Mouse (Mus musculus) kidney, postnatal 4 days (tissue): ENCODE data around the gene Gtf2e1.

Experiments used
- DNase-seq, 2 experiments: peaks; one replicate each; pipeline ENCODE4 v3.0.0; 2021; ENCODE audit warnings: mixed read lengths in 2 of 2

The Gtf2e1 gene

DNA sequence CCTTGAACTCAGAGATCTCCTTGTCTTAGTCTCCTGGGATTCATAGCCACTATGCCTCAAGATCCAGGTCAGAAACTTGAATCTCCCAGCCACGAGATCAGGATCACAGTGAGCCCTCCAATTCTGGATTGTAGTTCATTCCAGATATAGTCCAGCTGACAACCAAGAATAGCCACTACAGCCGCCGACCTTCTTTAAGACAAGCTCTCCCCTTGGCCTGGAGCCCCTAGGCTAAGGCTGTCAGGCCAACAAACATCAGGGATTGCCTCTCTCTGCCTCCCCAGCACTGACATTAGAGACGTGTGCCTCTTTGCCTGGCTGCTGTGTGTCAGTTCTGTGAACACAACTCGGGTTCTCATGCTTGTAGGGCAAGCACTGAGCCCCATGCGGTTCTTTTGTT, 1.2 kb upstream of the Gtf2e1 start:
- DNase-seq = no peak

DNA sequence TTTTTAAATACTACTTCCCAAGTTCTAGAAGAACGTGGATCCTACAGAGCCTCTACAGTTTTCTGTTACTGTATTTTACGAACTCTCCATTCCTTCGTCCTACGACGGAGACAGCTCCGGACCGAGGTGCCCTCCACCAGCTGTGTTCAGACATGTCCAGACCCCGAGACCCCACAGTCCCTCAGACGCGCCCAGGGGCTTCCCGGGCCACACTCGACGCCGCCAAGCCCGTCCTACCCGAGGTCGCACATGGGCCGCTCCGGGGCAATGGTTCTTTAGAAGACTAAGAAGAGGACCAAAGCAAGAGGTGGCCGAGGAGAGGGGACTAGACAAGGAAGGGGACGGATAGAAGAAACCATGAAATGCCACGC, 364 bp downstream of the Gtf2e1 start:
- DNase-seq = no peak

DNA sequence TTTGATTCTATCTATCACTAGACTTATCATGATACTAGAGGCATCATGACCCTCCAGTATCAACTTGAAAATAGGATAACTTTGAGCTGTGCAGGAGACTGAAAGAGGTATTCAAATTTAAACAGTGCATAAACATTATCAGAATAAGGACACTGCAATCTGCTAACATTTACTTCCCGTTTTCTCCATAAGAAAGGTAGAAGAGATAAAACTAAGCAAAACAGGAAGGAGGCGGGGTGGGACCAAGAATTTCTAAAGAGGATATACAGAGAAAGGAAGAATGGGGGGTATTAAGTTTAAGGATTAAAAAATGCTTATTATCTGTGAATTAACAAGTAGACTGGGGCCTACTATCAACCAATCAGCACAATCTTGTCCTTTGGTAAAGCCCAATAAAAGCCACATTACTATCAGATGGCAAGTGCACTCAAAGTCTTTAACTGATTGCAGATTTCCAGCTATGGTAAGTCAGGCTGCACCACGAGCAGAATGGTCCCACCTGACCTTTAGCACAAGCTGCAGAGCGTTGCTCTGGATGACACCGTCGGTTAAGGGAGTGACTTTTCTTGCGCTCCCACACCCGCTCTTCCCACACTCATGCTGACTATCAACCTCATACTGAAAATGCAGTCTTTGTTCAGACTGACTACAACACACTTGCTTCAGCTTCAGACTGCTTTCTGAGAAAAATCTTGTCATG, 6.1 kb downstream of the Gtf2e1 start:
- no peak for DNase-seq

DNA sequence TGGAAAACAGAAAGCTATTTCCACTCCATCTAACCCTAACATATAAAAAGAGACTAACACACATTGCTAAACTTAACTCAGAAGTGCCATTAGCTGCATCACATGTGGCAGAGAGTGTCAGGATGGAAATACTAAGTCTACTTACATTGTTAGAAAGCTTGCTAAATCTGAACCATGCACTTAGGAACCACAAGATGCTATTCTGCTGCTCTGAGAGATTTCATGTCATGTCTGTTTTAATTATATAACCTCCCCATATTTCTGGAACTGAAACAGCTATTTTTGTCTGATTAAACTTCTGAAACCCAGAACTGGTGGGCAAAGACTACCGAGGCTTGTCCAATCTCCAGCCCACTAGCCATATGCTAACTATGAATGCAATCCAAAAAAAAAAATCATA, 7.5 kb downstream of the Gtf2e1 start:
- DNase-seq = no peak

DNA sequence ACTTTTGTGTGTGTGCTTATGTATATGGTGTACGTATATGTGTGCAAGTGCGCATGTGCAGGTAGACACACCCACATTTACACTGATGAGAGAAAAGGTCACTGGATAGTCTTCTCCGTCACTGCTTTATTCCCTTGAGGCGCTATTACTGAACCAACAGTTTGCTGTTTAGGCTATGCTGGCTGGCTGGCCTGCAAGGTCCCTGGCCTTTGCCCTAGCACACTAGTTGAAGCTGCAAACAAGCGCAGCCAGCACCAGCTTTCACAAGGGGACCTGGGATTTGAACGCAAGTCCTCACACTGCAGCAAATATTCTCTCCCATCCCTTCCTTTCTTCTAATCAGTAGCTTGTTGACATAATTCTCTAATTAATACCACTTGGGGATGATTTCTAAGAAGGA, 9.4 kb downstream of the Gtf2e1 start:
- DNase-seq = no peak

DNA sequence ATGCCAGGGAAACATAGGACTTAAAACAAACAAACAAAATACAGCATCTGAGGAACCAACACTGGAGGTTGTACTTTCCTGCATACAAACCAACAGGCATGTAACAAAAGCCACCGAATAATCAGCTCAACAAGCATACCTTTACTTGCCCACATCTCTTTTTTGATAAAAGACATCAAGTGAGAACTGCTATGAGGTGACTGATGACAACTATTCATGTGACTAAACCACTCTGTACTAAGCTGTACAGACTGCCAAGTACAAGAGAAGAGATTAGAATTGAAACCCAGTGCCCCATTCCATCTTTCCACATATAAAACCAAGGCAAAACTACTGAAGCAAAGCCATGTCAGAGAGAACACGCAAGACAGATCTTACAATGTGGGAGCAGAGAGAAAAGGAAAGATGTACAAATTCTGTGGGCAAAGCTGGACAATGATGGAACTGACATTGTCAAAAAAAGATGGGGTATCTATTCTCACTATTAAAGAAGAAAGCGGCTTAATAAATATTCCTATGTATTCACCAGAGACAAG, 12.8 kb downstream of the Gtf2e1 start:
- no peak for DNase-seq

DNA sequence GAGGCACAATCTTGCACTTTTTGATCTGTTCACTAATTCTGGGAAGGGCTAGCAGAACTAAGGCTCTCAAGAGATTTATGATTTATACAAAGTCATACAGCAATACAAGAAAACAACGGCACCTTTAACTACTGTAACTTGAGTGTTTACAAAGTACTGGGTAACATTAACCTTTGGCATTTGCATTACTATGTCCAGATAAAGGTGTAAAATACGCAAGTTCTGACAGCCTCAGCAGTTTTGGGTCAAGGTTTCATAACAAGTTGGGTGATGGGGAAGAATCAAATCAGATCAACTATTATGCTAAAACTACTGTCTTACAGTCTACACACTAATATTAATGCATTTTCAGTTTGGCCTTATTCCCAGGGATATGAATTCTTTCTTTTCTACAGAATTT, 14.5 kb downstream of the Gtf2e1 start:
- no peak for DNase-seq

DNA sequence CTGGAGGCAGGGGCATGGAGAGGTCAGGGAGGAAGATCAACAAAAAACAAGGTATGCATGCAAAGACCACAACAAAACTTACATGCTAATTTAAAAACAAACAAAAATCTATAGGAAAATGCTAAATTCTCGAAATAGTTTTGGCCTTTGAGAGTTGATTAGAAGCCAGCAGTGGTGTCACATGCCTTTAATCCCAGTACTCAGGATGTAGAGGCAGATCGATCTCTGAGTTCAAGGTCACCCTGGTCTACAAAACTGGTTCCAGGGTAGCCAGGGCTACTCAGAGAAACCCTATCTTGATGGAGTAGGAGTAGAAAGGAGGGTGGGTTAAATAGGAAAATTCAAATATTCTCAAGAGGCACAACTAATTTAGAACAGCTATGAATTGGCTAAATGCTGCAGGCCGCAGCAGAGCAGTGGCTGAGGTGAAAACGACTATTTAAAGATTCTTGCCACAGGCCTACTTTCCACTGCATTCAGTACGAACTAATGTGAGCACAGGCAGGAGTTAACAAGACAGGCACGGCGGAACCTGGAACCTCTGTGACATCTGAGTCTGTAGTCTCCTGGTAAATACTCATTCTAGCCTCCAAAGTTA, 17.4 kb downstream of the Gtf2e1 start:
- DNase-seq = no peak

DNA sequence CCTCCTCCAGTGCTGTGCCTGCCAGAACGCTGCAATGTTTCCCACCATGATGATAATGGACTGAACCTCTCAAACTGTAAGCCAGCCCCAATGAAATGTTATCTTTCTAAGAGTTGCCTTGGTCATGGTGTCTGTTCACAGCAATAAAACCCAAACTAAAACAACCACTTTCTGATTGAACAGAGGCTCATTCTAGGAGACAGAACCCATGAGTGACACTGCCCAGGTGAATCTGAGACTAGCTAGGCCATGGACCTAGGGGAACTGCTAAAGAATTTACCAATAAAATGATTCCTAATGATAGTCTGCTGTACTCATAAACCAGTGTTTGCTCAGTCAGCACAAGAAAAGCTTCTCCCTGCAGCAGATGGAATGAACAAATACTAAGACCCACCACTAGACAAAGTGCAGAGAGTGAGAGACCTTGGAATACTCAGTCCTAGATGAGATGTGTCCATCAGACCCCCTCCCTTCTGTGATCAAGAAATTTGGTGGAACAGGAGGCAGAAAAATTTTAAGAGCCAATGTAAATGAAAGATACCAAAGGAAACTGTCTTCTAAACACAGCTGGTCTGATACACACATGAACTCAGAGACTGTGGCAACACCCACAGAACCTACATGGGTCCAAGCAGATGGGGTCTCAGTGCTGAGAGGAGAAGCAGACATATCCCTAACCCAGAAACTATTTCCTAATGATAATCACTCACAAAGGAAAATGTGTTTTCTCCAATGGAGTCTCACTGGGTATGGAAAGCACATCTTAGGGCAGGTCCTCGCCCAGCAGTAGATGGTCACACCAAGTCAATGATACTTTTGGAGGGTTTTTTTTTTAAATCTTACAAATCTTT, 19.2 kb downstream of the Gtf2e1 start:
- DNase-seq = no peak

DNA sequence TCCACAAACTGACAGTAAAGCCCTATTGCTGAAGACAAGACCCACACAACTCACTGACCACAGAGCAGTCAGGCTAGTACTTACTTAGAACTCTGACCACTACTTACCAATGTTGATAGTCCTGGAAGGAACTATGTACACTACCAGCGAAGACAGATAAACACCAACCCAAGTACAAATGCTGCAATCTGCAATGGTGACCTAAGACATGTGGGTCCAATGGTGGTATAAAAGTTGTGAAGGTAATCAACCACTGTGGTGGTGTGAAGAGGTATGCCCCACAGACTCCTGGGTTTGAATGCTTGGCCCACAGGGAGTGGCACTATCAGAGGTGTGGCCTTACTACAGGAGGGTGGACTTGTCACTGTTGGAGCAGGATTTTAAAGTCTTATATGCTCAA, 19.9 kb downstream of the Gtf2e1 start:
- no peak for DNase-seq

DNA sequence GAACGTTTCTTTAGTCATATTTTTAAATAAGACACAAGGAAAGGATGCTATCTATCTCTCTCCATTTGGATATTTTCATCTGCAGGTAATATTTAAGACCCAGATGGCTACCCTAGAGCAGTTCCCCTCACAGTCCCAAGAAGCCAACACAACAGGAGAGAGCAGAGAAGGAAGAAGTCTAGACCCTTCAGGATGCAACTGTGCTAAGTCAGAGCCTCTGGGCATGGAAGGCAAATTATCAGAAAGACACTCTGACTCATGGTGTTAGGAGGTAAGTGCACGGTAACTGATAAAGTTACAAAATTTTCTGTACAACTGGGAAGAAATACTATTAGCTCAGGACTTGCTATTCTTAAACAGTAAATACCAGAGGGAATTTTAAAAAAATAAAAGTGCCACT, 20.9 kb downstream of the Gtf2e1 start:
- no peak for DNase-seq

DNA sequence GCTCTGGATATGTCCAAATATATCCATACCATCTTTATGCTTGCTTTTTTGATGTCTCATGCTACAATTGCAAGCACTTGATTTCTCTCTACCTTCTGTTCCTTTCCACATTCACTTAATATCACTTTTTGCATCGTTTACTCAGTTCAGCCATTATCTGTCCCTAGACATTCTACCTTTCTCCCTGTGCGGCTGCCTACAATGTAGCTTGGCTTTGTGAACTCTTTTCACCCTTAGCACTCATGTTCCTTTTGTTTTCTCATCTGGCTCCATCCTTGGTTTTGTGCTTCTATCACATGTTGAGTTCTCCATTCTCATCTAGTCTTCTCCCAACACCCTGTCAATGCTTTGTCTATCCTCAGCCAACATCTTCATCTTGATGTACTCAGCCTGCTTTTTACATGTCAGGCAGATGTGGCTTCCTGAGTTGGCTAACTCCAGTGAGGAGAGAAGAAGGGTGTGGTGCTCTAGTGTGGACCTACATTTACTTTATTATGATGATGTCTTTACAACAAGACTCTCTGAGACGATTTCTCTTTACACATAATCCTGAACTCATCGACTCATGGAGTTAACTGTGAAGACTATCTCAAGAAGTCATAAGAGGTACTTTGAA, 21.9 kb downstream of the Gtf2e1 start:
- DNase-seq = no peak

DNA sequence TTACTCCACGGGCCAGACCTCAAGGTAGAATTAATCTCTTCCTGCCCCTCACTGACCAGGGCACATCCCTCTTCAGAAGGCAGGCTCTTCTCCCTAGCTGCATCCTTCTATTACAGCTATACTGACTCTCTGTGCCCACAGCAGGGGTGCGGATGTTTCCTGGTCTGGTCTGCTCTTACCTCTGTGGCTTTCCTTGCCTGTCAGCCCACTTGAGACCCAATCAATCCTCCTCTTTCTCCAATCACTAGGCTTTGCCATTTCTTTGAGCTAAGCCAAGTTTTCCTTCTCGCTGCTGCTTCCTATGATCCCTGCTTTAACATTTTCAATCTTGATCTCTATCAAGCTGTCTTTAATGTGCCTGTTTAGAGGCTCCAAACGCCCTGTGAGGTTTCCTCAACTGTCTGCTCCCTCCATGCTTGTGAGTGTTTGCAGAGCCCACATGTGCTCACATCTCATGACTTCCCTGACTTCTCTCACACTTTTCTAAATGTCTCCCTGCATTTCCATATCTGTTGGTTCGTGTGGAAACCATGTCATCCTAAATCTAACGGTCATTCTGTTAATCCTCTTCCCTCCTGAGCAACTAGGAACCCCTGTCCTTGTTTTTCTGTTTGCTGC, 23.1 kb downstream of the Gtf2e1 start:
- DNase-seq = no peak

DNA sequence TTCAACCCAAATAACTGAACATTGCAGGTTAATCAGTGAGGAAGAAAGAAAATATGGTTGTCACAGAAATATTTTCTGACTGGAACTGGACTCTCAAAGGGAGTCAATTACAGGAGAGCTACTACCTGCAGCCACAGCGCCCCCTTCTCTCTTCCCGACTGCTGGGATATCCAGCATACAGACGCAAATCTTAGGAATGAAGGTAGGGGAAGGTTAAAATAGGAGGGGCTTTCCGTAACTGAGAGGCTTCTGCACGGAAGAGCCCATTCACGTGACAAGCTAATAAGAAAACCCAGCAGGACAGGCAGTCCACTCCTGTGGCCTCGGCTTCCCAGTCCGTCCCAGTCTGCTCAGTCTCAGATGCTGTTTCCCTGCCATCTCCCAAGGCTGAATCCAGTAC, 24.9 kb downstream of the Gtf2e1 start:
- DNase-seq = no peak

DNA sequence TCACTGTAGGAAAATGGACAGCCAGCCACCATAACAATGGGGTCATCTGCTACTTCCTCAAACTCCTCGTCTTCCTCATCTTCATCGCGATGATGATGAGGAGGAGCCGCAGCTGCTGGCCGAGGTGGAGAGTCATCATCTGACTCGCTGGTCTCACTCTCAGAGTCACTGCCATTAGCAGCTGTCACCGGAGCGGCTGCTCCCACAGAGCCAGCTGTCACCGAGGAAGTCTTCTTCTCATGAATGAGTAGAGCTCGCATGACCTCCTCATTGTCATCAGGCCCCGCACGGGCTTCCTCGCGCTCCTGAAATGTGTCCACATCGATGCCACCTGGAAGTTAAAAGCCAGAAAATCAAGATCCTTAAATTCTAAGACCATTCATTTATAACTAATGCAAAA, 28.1 kb downstream of the Gtf2e1 start:
- no peak for DNase-seq

DNA sequence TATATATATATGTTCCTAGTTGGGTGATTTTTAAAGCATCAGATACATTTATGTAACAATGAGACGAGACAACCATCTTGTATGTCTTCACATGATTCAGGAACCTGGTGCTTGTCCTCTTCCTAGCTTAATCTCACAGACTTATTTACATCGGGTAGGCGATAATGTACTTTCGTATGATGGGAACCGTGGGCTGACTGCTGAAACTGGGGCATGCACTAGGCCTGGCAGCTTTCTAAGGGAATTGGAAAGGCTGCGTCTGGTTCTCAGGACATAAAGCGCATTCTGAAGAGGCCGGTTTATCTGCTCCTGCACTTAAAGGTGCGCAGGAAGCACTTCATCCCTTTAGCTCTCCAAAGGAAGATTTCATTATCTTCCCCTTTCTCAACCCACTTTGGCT, 32.8 kb downstream of the Gtf2e1 start:
- no peak for DNase-seq

DNA sequence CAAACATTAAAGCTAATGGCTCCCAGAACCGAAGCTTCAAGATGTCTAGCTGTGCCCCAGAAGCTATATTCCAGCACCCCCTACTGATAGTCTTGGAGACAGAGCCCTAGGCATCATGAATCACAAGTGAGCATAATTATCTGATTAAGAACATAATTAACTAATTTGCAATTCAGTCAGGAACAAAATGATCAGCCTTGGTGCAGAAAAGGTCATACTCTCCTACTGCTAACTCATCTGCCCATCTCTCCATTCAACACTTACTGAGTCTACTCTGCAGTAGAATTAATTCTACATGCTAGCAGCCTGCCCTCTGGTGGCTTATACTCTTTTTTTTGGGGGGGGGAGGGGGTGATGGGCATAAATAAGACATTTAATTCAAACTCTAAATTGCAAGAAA, 35.1 kb downstream of the Gtf2e1 start:
- DNase-seq = no peak

DNA sequence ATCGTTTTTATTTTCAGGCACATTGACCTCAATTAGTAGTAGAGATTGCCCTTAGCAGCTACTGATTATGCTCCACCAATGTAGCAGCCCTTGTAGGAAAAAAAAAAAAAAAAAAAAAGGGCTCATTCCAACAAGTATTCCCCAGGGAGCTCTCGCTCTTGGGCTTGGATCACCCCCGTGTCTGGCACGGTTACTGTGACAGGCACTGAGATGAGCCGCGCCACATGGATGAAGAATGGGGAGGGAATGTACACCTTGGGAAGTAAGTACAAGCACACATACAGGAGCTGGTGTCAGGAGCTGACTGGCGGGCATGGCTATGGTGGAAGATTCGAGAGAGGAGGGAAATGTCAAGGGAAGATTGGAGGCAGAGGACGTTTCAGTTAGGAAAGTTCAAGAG, 41.0 kb downstream of the Gtf2e1 start:
- no peak for DNase-seq

DNA sequence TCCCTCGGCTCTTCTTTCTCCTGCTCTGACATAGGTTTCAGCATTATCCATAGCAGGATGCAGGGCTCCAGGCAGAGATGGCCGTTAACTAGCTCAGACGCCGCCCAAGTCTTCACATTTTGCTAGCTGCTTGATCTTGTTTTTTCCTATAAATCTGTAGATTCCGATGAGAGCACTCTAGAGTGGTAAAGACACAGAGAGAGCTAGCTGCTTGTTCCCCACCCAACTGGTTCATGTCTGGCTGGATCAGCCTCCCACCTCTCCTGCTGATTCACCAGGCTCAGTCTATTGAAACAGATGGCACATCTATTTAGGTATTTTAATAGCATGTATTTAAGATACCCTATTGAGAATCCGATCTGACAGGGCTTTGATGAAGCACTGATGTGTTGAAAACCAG, 44.6 kb downstream of the Gtf2e1 start:
- DNase-seq = no peak

DNA sequence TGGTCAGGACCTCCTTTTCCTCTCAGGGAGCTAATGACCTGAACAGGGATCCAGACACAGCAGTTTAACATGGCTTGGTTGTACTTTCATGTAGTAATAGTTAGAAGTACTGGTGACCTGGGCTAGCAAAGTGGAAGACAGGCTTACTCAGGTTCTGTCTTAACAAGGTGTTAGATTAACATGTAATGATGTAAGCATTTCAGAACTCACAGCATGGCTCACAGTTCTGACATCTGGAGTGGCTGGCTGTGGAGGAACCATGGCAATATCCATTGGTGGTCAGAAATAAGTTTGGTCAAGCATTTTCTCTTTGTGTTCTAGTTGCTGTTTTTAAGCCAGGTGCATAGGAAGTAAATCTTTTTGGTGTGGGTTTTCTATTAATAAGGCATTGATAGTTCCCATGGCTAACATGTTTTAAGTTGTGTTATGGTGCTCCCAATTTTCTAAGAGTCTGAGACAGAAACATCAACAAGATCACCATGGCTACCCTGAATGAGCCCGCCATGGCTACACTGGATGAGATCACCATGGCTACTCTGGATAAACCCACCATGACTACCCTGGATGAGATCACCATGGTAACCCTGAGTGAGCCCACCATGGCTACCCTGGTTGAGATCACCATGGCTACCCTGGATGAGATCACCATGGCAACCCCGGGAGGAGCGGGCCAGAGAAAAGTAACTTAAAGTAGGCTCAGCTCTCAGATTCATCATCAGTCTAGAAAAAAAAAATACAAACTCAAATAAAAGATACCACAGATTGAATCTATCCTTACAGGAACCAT, 52.6 kb downstream of the Gtf2e1 start:
- no peak for DNase-seq

DNA sequence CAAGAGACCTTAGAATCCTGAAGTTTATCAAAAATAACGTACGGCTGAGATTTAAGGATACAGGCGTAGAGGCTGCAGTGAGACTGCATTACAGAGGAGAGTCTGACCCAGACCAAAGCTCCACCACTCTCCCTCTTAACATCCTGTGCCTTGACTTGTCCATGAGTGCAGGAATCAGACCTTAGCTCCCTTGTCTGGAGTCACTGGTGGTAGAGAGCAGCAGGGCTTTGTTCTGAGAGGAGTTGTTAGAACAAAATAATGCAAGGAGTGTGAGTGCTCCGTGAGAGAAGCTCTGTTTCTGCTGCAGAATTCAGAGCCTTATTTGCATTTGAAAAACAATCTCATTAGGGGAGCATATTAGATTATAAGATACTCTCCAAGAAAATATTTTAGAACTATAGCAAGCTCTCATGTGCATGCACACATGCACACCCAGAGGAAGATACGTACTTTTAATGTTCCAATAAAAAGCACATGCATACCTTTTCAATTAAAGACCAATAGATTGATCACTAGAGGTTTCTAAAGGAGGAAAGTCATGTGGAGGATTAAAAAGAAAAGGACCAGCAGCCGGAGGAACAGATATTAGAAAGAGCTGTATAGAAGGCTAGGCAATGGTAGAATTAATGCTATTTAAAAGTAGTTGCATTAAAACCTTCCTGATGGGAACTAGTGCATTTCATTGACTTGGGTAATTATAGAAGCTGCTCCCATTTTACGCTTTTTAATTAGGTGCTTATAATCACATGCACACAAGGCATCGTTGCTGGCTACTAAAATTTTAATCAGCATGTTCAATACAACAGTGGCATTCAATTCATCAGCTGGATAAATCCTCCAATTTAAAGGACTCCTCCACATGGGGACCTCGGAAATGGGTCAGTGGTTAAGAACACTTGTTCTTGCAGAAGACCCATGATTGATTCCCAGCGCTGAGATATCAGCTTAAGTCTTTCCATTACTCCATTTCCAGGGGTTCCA, 61.0 kb downstream of the Gtf2e1 start:
- DNase-seq = no peak
